Mouse (Mus musculus) intestine, embryonic 16.5 days (tissue): ENCODE data around the gene Muc4. TPM values are rescaled to one million over a fixed set of nuclear protein-coding genes. Genes with fewer than 3 reads are reported as not detected.

Experiments used
- ATAC-seq: fragments of 200-750 bp; cut with Nextera tagmentation; 2 replicates; pipeline ENCODE4 v1.8.0; 2017; ENCODE audit warnings: moderate TSS enrichment, moderate library complexity
- H3K27ac ChIP-seq: fragments of 300-500 bp; sonication (generic); 2 replicates; pipeline ENCODE4 v1.5.1; 2014; ENCODE audit warnings: mild to moderate bottlenecking, low read length
- H3K27me3 ChIP-seq: fragments of 300-500 bp; sonication (generic); replicated peaks from 2 replicates; pipeline ENCODE4 v1.6.1; 2014; ENCODE audit warnings: low read length, control low read depth, mixed read lengths; ENCODE audit not compliant: control insufficient read depth, insufficient read depth
- H3K36me3 ChIP-seq: fragments of 300-500 bp; sonication (generic); 2 replicates; pipeline ENCODE4 v1.6.1; 2014; ENCODE audit warnings: low read length, control low read depth; ENCODE audit not compliant: control insufficient read depth, insufficient read depth
- H3K4me1 ChIP-seq: fragments of 300-500 bp; sonication (generic); 2 replicates; pipeline ENCODE4 v1.6.1; 2014; ENCODE audit warnings: low read length, control low read depth, mixed read lengths; ENCODE audit not compliant: control insufficient read depth, insufficient read depth
- H3K4me2 ChIP-seq: fragments of 300-500 bp; sonication (generic); 2 replicates; pipeline ENCODE4 v1.6.1; 2014; ENCODE audit warnings: low read depth, low read length, control low read depth
- H3K4me3 ChIP-seq: fragments of 300-500 bp; sonication (generic); 2 replicates; pipeline ENCODE4 v1.5.1; 2014; ENCODE audit warnings: mild to moderate bottlenecking, low read length
- H3K9ac ChIP-seq: fragments of 300-500 bp; sonication (generic); 2 replicates; pipeline ENCODE4 v1.6.1; 2014; ENCODE audit warnings: low read depth, low read length
- H3K9me3 ChIP-seq: fragments of 300-500 bp; sonication (generic); 2 replicates; pipeline ENCODE4 v1.6.1; 2016; ENCODE audit warnings: low read length, control low read depth; ENCODE audit not compliant: control insufficient read depth
- WGBS: fragments of 180-500 bp; shearing (Covaris S2); extraction: QIAGEN DNeasy Blood & Tissue Kit; methylation state at CpG from one replicate; pipeline ENCODE4 v1.1.7; 2014; 5-methylcytosine and 5-hydroxymethylcytosine counted together
- polyA plus RNA-seq: library from polyadenylated mRNA; unstranded; fragments of >200 nt; fragmentation: Nextera tagmentation; extraction: Ambion mirVana; gene quantifications from 2 replicates; pipeline ENCODE4 v1.2.1, GENCODE M21; 2015

Gene Muc4
- polyA plus RNA-seq, 1 experiment from 2014 or later: 2.4 TPM

DNA sequence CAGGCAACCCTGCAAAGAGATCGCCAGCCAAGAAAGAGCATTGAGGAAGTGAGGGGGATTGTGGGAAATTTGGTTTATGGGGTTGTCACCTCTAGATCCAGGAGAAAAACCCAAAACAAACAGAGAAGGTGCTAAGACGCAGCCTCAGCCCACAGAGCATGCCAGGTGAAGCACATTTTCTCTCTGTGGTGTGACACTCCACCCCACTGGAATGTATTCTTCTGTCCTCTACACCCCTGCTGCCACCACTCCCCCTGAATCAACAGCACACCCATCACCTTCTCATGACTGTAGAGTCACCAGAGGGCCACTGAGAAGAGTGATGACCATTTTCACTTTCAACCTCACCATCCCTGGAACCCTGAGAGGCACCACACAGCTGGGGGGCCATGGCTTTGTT is 7.0 kb downstream of the Muc4 start:
- ATAC-seq: no peak
- WGBS: 62% methylated on average over 2 of the region's 2 CpGs
- H3K27me3 ChIP-seq: no peaks in the 10 kb centered on the region

GRCm38 (mm10) chr16:32745852-32746251 is 10.2 kb downstream of the Muc4 start:
- Histone ChIP-seq H3K27ac (peak overlapping the region; percentile 56), H3K27me3 (no peaks in the 10 kb centered on the region), H3K4me2 (no peak overlapping the region), H3K4me3 (no peak overlapping the region), H3K9ac (no peak overlapping the region), H3K9me3 (no peaks in the 10 kb centered on the region), H3K4me1 (peaks cover 5% of the 10 kb centered on the region; the same call in 1 of the 2 replicates), H3K36me3 (no peaks in the 10 kb centered on the region)
- peak; percentile 78 for ATAC-seq
- 47% methylated on average over 6 of the region's 6 CpGs for WGBS

More for the DNA sequence above, 7.0 kb downstream of the Muc4 start:
- H3K27ac ChIP-seq: no peak overlapping the region
- H3K4me2 ChIP-seq: no peak overlapping the region
- peaks cover 13% of the 10 kb centered on the region for H3K4me1 ChIP-seq
- no peaks in the 10 kb centered on the region for H3K9me3 ChIP-seq
- no peak overlapping the region for H3K9ac ChIP-seq
- no peak overlapping the region for H3K4me3 ChIP-seq
- no peaks in the 10 kb centered on the region for H3K36me3 ChIP-seq

GRCm38 (mm10) chr16:32750242-32751127 is 14.8 kb downstream of the Muc4 start:
- H3K27me3 ChIP-seq: no peaks in the 10 kb centered on the region
- H3K4me3 ChIP-seq: no peak overlapping the region
- no peaks in the 10 kb centered on the region for H3K36me3 ChIP-seq
- H3K4me2 ChIP-seq: no peak overlapping the region
- WGBS: 84% methylated on average over 5 of the region's 5 CpGs
- no peak overlapping the region for H3K9ac ChIP-seq
- no peak for ATAC-seq
- no peaks in the 10 kb centered on the region for H3K4me1 ChIP-seq
- no peaks in the 10 kb centered on the region for H3K9me3 ChIP-seq
- H3K27ac ChIP-seq: no peak overlapping the region

DNA sequence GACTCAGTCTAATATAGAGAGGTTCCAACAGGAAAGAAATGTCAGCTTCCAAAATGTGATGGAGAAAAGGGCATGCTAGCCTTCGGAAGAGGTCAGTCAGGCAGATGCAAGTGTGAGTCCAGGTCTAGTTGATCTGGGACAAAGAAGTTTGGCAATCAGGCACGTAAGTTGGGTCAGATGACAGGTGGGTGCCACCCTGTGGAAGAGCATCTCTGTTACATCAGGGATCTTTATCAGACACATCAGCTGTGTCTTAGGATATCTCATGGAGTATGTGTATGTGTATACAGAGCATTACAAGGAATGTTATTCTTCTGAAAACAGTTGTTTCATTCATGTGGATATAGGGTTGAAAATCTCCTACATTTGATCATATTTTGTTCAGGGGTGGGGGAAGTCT is 28.9 kb downstream of the Muc4 start:
- no peak overlapping the region for H3K4me2 ChIP-seq
- ATAC-seq: no peak
- no peak overlapping the region for H3K4me3 ChIP-seq
- H3K9ac ChIP-seq: no peak overlapping the region
- H3K9me3 ChIP-seq: no peaks in the 10 kb centered on the region
- 91% methylated on average over 2 of the region's 2 CpGs for WGBS
- no peaks in the 10 kb centered on the region for H3K4me1 ChIP-seq
- no peak overlapping the region for H3K27ac ChIP-seq
- H3K36me3 ChIP-seq: no peaks in the 10 kb centered on the region
- H3K27me3 ChIP-seq: no peaks in the 10 kb centered on the region

- Histone ChIP-seq H3K9me3 (no peaks in the 10 kb centered on the region), H3K4me3 (no peak overlapping the region), H3K36me3 (no peaks in the 10 kb centered on the region), H3K27ac (no peak overlapping the region), H3K9ac (no peak overlapping the region), H3K4me1 (no peaks in the 10 kb centered on the region), H3K4me2 (no peak overlapping the region), H3K27me3 (no peaks in the 10 kb centered on the region)
- 72% methylated on average over 6 of the region's 6 CpGs for WGBS
- no peak for ATAC-seq
Observed at GRCm38 (mm10) chr16:32764961-32765360, 29.3 kb downstream of the Muc4 start.

DNA sequence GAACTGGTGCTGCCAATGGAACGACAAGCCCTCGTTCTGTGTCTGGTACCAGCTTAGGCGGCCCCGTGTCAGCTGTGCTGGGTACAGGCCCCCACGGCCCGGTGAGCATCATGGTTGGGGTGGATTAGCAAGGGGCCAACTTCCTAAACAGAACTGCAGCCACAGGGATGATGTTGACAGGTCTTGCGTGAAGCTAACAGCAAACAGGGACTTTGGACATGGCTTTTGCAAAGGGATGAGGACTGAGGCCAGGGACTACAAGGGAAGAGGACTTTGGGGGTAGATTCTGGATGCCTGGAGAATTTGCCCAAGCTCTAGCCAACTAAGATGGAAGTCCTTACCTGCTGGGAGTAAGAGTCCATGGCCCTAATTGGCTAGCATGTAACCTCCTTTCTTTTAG is 31.2 kb downstream of the Muc4 start:
- H3K4me2 ChIP-seq: no peak overlapping the region
- no peaks in the 10 kb centered on the region for H3K27me3 ChIP-seq
- H3K27ac ChIP-seq: no peak overlapping the region
- ATAC-seq: no peak
- WGBS: 91% methylated on average over 7 of the region's 7 CpGs
- H3K4me3 ChIP-seq: no peak overlapping the region
- H3K36me3 ChIP-seq: no peaks in the 10 kb centered on the region
- no peaks in the 10 kb centered on the region for H3K4me1 ChIP-seq
- H3K9me3 ChIP-seq: no peaks in the 10 kb centered on the region
- no peak overlapping the region for H3K9ac ChIP-seq

DNA sequence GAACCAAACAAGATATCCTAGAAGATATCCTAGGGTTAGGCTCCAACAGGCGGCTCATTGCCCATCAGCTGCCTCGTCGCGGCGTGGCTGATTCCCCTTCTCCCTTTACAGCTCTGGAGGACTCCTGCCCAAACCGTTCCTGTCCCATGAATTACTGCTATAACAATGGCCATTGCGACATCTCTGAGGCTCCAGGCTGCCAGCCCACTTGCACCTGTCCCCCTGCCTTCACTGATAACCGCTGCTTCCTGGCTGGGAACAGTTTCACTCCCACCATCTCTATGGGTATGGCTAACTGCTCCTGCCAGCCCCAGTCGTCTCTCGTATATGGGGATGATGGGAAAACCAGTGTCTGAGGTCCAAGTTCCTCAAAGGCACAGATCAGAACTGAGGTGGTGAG is 41.0 kb downstream of the Muc4 start:
- H3K4me2 ChIP-seq: no peak overlapping the region
- H3K27ac ChIP-seq: no peak overlapping the region
- no peaks in the 10 kb centered on the region for H3K9me3 ChIP-seq
- no peaks in the 10 kb centered on the region for H3K36me3 ChIP-seq
- WGBS: 68% methylated on average over 10 of the region's 10 CpGs
- no peaks in the 10 kb centered on the region for H3K4me1 ChIP-seq
- no peaks in the 10 kb centered on the region for H3K27me3 ChIP-seq
- H3K4me3 ChIP-seq: no peak overlapping the region
- no peak overlapping the region for H3K9ac ChIP-seq
- ATAC-seq: no peak

- Histone ChIP-seq H3K27me3 (no peaks in the 10 kb centered on the region), H3K4me2 (no peak overlapping the region), H3K9ac (no peak overlapping the region), H3K9me3 (no peaks in the 10 kb centered on the region), H3K4me1 (0 out of 2 replicates have a peak, but pooled peaks cover 4% of the 10 kb centered on the region), H3K4me3 (no peak overlapping the region), H3K36me3 (no peaks in the 10 kb centered on the region), H3K27ac (no peak overlapping the region)
- no peak for ATAC-seq
- WGBS: 55% methylated on average over 8 of the region's 8 CpGs
Observed at GRCm38 (mm10) chr16:32778956-32779355, 43.3 kb downstream of the Muc4 start.

DNA sequence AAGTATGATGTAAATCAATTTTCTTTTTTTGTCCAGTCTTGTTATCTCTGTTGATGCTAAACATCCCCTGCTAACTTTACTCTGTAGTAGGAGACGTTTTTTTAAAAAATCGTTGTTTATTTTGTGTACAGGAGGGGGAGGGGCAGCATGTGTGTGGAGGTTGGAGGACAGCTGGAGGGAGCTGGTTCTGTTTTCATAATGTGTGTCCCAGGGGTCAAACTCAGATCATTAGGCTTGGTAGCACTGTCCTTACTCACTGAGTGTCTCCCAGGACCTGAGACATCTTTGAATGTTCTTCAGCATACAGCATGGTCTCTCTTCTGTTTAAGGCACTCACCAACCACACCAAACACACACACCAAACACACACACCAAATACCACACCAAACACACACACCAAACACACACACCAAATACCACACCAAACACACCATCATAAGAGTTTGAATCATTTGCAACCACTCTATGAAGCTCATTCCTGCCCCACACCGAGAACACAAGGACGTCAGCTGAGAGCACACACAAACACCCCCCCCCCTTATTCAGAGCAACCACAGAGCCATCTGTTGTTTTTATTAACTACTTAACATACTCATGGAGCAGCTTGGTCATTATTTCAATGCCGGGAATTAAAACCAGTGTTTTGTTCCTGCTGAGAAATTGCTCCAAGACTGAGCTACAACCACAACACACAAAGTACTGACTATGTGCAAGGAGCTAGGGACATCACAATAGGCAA is 47.8 kb downstream of the Muc4 start:
- Histone ChIP-seq H3K27ac (no peak overlapping the region; the same call in 1 of the 2 replicates), H3K27me3 (no peaks in the 10 kb centered on the region), H3K4me3 (no peak overlapping the region), H3K4me1 (0 out of 2 replicates have a peak, but pooled peaks cover 4% of the 10 kb centered on the region), H3K9me3 (no peaks in the 10 kb centered on the region), H3K36me3 (no peaks in the 10 kb centered on the region), H3K4me2 (no peak overlapping the region), H3K9ac (no peak overlapping the region)
- WGBS: 46% methylated on average over 5 of the region's 5 CpGs
- ATAC-seq: peak; percentile 36; the same call in 1 of the 2 replicates
